Mouse (Mus musculus) frontal cortex, postnatal 25 days (tissue): ENCODE data around the gene Cyp2b9.
"Not testable (repeated sequence)": the region's sequence is repeated elsewhere in the genome, so short reads cannot be mapped to it uniquely, and the experiment has no call there.

Source experiments
- DNase-seq, 2 experiments: peaks; one replicate each; pipeline ENCODE4 v3.0.0; 2022; ENCODE audit warnings: low spot score in 2 of 2

Cyp2b9 gene

GRCm38 (mm10) chr7:26173111-26173510, at the start of gene Cyp2b9:
Gene Cyp2b9, plus strand, starts transcription at chr7:26173411.
- not testable (repeated sequence) for DNase-seq

DNA sequence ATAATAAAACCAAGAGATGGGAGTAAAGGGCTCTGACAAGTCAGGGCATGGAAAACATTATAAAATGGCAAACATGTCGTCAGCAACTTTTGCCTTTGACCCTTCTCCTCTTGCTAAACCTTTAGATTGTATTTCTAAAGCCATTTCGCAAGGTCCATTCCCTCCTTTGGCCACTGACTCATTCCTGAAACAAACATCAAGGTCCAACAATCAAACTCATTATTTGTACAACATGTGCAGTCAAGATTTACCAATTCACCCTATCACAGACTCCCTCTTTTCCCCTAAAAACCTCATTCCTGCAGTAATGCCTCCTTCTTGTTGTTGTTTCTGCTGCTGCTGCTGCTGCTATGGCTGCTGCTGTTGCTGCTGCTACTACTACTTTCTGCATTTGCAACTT, 33.6 kb upstream of the Cyp2b9 start:
- not testable (repeated sequence) for DNase-seq

GRCm38 (mm10) chr7:26143657-26144056, 29.6 kb upstream of the Cyp2b9 start:
- DNase-seq: not testable (repeated sequence)

DNA sequence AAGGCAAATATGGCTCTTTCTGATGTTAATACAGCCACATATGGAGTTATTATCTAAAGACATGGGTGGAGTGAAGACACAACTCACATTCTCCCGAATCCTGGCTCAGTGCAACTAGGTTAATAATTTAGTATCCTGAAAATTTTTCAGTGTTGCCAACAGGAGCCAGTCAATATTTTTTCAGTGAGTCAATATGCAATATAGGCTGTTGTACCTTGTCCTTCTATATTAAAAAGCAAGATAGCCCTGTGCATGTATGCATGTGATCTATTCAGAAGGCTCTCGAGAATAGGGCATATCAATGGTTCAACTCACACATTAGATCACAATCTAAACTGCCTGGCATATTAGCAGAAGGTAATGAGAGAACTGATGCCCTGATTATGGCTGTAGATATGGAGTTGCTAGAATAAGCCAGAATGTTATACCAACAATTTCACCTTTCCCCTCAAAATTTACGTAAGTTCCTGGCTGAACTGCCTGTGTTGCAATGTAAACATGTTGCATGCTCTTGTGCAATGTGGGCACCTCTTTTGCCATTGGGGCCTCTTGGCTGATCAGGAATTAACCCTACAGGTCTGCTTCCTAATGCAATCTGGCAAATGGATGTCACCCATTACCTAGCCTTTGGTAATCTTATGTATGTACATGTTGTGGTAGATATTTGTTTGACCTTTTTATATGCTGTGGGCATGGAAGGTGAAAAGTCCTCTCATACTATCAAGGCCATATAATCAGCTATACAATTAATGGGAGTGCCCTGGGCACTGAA, 4.3 kb upstream of the Cyp2b9 start:
- not testable (repeated sequence) for DNase-seq

GRCm38 (mm10) chr7:26201083-26201482, 27.9 kb downstream of the Cyp2b9 start:
- no peak for DNase-seq

- DNase-seq: not testable (repeated sequence)
These were observed 86.8 kb downstream of the Cyp2b9 start, which contains the start of gene Vmn1r184 for GRCm38 (mm10) chr7:26260034-26260433. Gene Vmn1r184, plus strand, starts transcription at chr7:26260334.
